Mouse (Mus musculus): ENCODE measurements around the gene Tmem210. TPM values are rescaled to one million over a fixed set of nuclear protein-coding genes. Genes with fewer than 3 reads are reported as not detected.

The Tmem210 gene
- polyA plus RNA-seq, 1 experiment from 2014 or later = not detected

DNA sequence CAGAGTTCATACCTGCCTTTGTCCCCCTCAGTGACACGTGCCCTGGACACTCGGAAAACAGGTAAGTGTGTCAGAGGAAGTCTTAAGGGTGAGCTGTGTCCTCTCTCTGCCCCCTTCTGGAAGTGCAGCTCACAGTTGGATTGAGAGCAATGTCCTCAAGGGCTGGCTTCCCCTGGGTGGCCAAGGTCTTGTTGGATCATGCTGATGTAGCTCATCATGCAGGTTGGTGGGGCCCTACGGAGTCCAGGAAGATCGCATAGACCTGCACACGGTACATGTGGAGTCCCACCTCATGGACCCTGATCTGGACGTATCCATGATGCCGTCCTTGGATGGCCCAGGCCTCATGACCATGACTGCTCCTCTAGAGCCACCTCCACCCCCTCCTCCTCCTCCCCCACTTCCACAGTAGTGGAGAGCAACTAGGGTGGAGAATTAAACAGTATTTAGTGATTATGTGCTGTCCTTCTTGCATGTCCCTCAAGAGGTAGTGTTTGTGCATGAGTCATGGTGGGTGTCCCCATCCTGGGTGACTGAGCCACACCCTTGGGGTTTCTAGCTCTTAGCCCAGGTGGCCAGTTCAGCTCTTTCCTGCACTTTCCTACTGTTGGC is 895 bp downstream of the Tmem210 start:
- Histone ChIP-seq H3K9ac (replicated peaks) (no peak overlapping the region), H3K36me3 (replicated peaks; ENCODE audit: insufficient read depth, low read length) (peaks cover 14% of the 10 kb centered on the region), H3K4me2 (ENCODE audit: low read depth, low read length) (no peak overlapping the region), H3K27me3 (ENCODE audit: insufficient read depth, low read length) (peaks cover 49% of the 10 kb centered on the region), H3K9me3 (ENCODE audit: low read length) (no peaks in the 10 kb centered on the region), H3K4me3 (ENCODE audit: low read depth, low read length) (no peak overlapping the region), H3K27ac (ENCODE audit: low read depth) (no peak overlapping the region), H3K4me1 (ENCODE audit: insufficient read depth) (peaks cover 12% of the 10 kb centered on the region)
- 62% methylated on average over 7 of the region's 7 CpGs for WGBS (ENCODE audit: insufficient replicate concordance)
- TF ChIP-seq EP300 (IDR thresholded peaks at IDR 0.05; ENCODE audit: low read depth) (no peak), CTCF (IDR thresholded peaks at IDR 0.05; ENCODE audit: low read depth) (no peak)
- ATAC-seq = no peak
- no peak for DNase-seq

DNA sequence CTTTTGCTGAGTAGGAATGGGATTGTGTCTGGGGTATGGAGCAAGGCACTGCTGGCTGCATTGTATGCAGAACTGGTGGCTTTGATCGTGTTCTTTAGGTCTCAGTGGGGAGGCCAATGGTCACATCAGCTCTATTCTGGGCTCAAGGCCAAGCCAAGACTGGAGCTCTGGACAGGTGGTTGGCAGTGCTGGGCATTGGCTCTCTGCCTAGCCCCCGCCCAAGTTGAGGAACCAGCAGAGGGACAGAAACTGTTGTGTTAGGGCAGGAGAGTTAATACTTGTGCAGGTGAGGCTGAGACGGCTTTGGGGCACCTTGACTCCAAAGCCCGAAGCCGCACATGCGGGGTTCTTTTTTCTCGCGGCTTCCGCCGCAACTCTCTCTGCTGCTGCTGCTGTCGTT is 1.7 kb downstream of the Tmem210 start, which contains the start of gene Lrrc26:
TSS of gene Lrrc26 (plus strand) at position 265 of the 400 bp plus-strand sequence.
- WGBS (ENCODE audit: insufficient replicate concordance) = 11% methylated on average over 11 of the region's 11 CpGs
- Histone ChIP-seq H3K36me3 (replicated peaks; ENCODE audit: insufficient read depth, low read length) (peaks cover 8% of the 10 kb centered on the region), H3K4me2 (ENCODE audit: low read depth, low read length) (0 out of 2 replicates have a peak within 1 kb of the TSS, but pooled peaks have one; percentile 7), H3K9me3 (ENCODE audit: low read length) (no peaks in the 10 kb centered on the region), H3K4me1 (ENCODE audit: insufficient read depth) (peaks cover 12% of the 10 kb centered on the region), H3K9ac (replicated peaks) (no peak within 1 kb of the TSS), H3K4me3 (ENCODE audit: low read depth, low read length) (no peak within 1 kb of the TSS), H3K27ac (ENCODE audit: low read depth) (no peak within 1 kb of the TSS), H3K27me3 (ENCODE audit: insufficient read depth, low read length) (peaks cover 49% of the 10 kb centered on the region)
- no peak for DNase-seq
- TF ChIP-seq EP300 (IDR thresholded peaks at IDR 0.05; ENCODE audit: low read depth) (no peak), CTCF (IDR thresholded peaks at IDR 0.05; ENCODE audit: low read depth) (no peak)
- no peak for ATAC-seq

- Histone ChIP-seq H3K9ac (replicated peaks) (no peak overlapping the region), H3K27me3 (ENCODE audit: insufficient read depth, low read length) (peaks cover 49% of the 10 kb centered on the region), H3K36me3 (replicated peaks; ENCODE audit: insufficient read depth, low read length) (peaks cover 3% of the 10 kb centered on the region; the same call in 1 of the 2 replicates), H3K4me1 (ENCODE audit: insufficient read depth) (peaks cover 12% of the 10 kb centered on the region), H3K4me3 (ENCODE audit: low read depth, low read length) (no peak overlapping the region), H3K27ac (ENCODE audit: low read depth) (no peak overlapping the region), H3K9me3 (ENCODE audit: low read length) (no peaks in the 10 kb centered on the region), H3K4me2 (ENCODE audit: low read depth, low read length) (0 out of 2 replicates have a peak overlapping the region, but pooled peaks have one; percentile 7)
- ATAC-seq (no peak), DNase-seq (no peak)
- TF ChIP-seq CTCF (IDR thresholded peaks at IDR 0.05; ENCODE audit: low read depth) (no peak), EP300 (IDR thresholded peaks at IDR 0.05; ENCODE audit: low read depth) (no peak)
- WGBS (ENCODE audit: insufficient replicate concordance) = 3% methylated on average over 54 of the region's 54 CpGs
These were observed 2.3 kb downstream of the Tmem210 start for GRCm38 (mm10) chr2:25290101-25290815.

- DNase-seq (no peak), ATAC-seq (no peak)
- H3K9ac ChIP-seq (replicated peaks) = no peak overlapping the region
- H3K9me3 ChIP-seq (ENCODE audit: low read length) = no peaks in the 10 kb centered on the region
- peaks cover 49% of the 10 kb centered on the region for H3K27me3 ChIP-seq (ENCODE audit: insufficient read depth, low read length)
- H3K27ac ChIP-seq (ENCODE audit: low read depth) = no peak overlapping the region
- H3K4me2 ChIP-seq (ENCODE audit: low read depth, low read length) = no peak overlapping the region
- H3K4me3 ChIP-seq (ENCODE audit: low read depth, low read length) = no peak overlapping the region
- H3K36me3 ChIP-seq (replicated peaks; ENCODE audit: insufficient read depth, low read length) = no peaks in the 10 kb centered on the region
- TF ChIP-seq EP300 (IDR thresholded peaks at IDR 0.05; ENCODE audit: low read depth) (no peak), CTCF (IDR thresholded peaks at IDR 0.05; ENCODE audit: low read depth) (no peak)
- peaks cover 12% of the 10 kb centered on the region for H3K4me1 ChIP-seq (ENCODE audit: insufficient read depth)
- 3% methylated on average over 18 of the region's 18 CpGs for WGBS (ENCODE audit: insufficient replicate concordance)
These were observed 2.8 kb downstream of the Tmem210 start for GRCm38 (mm10) chr2:25290816-25291130.

DNA sequence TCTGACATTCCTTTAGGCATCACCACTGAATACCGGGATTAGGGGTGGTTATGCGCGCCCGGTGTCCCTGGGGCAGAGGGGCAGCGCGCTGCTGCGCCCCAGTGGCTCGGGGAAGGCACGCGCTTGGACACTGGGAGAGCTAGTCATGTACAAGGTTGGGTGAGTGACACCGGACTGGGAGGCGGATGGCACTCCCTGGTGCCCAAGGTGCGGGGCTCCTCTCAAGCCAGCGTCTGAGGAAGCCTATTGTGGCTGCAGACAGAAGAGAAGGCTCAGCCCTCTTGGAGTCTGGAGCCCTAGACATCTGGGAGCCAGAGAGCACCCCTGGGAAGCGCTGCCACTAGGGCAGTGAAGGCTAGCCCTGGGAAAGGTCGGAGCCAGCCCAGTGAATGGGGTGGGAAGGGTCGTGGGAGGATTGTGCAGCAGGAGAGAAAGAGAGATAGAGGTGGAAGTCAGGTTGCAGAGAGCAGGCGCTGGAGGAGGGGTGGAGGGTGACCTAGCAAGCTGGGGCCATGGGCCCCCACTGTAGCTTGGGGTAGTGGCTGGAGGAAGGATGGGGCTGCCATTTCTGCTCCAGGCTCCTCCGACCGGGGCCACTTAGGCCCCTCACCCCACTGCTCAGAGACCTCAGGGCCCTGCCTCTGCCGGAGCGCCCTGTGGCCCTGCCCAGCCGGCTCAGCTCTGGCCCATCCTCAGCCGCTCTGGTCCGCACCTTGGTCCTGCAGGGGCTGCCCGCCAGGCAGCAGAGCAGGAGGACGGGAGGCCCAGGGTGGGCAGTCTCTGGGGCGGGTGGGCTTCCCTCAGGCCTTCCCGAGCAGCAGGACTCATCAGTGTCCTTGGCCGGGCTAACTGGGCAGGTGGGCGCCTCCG is 3.5 kb downstream of the Tmem210 start:
- peaks cover 49% of the 10 kb centered on the region for H3K27me3 ChIP-seq (ENCODE audit: insufficient read depth, low read length)
- peak overlapping the region; percentile 36 for H3K4me3 ChIP-seq (ENCODE audit: low read depth, low read length)
- no peak overlapping the region for H3K27ac ChIP-seq (ENCODE audit: low read depth)
- ATAC-seq = no peak
- no peaks in the 10 kb centered on the region for H3K9me3 ChIP-seq (ENCODE audit: low read length)
- H3K9ac ChIP-seq (replicated peaks) = no peak overlapping the region
- H3K36me3 ChIP-seq (replicated peaks; ENCODE audit: insufficient read depth, low read length) = no peaks in the 10 kb centered on the region
- no peak overlapping the region; the same call in 1 of the 2 replicates for H3K4me2 ChIP-seq (ENCODE audit: low read depth, low read length)
- no peak for DNase-seq
- peaks cover 12% of the 10 kb centered on the region for H3K4me1 ChIP-seq (ENCODE audit: insufficient read depth)
- WGBS (ENCODE audit: insufficient replicate concordance) = 9% methylated on average over 31 of the region's 32 CpGs
- TF ChIP-seq CTCF (IDR thresholded peaks at IDR 0.05; ENCODE audit: low read depth) (no peak), EP300 (IDR thresholded peaks at IDR 0.05; ENCODE audit: low read depth) (no peak)

DNA sequence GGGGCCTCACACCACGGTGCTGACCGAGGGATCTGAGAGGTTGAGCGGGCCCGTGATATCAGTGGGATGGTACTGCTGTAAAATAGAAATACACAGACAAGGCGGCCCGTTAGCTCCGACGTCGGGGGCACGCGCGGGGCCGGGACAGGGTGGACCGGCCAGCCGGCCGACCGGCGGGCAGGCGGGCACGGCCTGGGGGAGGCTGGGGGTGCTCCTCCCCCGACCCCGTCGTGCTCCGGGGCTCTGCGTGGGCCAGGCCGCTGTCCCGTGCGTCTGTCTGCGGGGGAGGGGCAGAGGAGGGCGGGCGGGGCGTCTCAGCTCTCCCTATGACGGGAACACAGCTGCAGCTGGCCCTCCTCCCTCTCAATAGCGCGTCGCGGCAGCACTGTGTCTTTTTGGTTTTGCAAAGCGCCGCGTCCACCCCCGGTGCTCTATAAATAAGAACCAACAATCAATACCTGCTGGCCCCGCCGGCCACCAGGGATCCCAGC is 4.2 kb downstream of the Tmem210 start:
- DNase-seq (no peak), ATAC-seq (no peak)
- H3K36me3 ChIP-seq (replicated peaks; ENCODE audit: insufficient read depth, low read length) = no peaks in the 10 kb centered on the region
- no peak overlapping the region for H3K9ac ChIP-seq (replicated peaks)
- peaks cover 12% of the 10 kb centered on the region for H3K4me1 ChIP-seq (ENCODE audit: insufficient read depth)
- no peaks in the 10 kb centered on the region for H3K9me3 ChIP-seq (ENCODE audit: low read length)
- H3K27me3 ChIP-seq (ENCODE audit: insufficient read depth, low read length) = peaks cover 53% of the 10 kb centered on the region
- H3K27ac ChIP-seq (ENCODE audit: low read depth) = no peak overlapping the region
- peak overlapping the region; percentile 65 for H3K4me2 ChIP-seq (ENCODE audit: low read depth, low read length)
- WGBS (ENCODE audit: insufficient replicate concordance) = 4% methylated on average over 42 of the region's 43 CpGs
- peak overlapping the region; percentile 36 for H3K4me3 ChIP-seq (ENCODE audit: low read depth, low read length)
- no peak for TF ChIP-seq CTCF (IDR thresholded peaks at IDR 0.05; ENCODE audit: low read depth)
- no peak for TF ChIP-seq EP300 (IDR thresholded peaks at IDR 0.05; ENCODE audit: low read depth)
